Mouse (Mus musculus) hindlimb bud, embryonic 11.5 days (tissue): ENCODE data around the gene Eef1akmt3.

Experiments used
- DNase-seq: peaks from one replicate; pipeline ENCODE4 v3.0.0-alpha.2; 2012; ENCODE audit warnings: low read depth, low spot score; ENCODE audit errors: extremely low spot score

Gene Eef1akmt3

DNA sequence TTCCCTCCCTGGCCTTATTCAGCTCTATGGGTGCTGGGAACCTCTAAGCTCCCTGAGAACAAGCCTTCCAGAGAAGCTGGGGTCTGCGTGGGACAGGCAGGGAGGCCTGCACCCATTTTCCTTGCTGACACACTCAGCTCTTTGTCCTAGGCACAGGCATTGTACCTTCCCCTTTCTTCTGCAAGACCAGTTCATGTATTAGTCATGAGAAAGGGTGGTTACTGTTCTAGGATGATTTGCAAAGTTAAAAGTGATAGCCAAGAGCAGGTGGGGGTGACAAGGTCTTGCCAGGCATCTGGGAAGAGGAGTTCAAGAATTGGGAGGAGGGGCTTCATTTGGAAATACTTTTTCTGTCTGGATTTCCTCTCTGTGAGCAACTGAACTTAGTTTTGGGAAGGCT is 39.3 kb downstream of the Eef1akmt3 start:
- no peak for DNase-seq

GRCm38 (mm10) chr10:127001297-127001696 is 40.0 kb downstream of the Eef1akmt3 start:
- DNase-seq, result no peak

- DNase-seq, result no peak
Observed at GRCm38 (mm10) chr10:127000529-127000928, 40.8 kb downstream of the Eef1akmt3 start, which contains the start of gene Avil. Avil (plus strand) TSS chr10:127000709.

GRCm38 (mm10) chr10:126997340-126998113 is 43.8 kb downstream of the Eef1akmt3 start:
- no peak for DNase-seq

DNA sequence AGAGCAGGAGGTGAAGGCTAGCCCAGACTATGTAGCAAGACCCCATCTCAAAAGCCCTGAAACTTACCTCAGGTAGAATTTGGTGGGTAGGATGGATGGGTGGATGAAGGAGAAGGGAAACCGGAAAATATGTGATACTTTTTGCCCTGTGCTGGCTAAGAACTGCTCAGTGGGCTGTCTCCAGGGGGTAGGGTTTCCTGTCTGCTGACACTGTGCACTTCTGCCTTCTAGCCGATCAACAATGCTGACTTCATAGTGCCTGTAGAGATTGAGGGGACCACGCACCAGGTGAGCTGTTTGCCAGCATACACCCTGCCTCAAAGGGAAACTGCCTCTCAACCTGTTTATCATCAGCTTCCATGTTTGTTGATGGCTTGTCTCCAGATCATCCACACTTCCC is 47.7 kb downstream of the Eef1akmt3 start:
- DNase-seq, result no peak

GRCm38 (mm10) chr10:126991676-126992075 is 49.6 kb downstream of the Eef1akmt3 start:
- no peak for DNase-seq

DNA sequence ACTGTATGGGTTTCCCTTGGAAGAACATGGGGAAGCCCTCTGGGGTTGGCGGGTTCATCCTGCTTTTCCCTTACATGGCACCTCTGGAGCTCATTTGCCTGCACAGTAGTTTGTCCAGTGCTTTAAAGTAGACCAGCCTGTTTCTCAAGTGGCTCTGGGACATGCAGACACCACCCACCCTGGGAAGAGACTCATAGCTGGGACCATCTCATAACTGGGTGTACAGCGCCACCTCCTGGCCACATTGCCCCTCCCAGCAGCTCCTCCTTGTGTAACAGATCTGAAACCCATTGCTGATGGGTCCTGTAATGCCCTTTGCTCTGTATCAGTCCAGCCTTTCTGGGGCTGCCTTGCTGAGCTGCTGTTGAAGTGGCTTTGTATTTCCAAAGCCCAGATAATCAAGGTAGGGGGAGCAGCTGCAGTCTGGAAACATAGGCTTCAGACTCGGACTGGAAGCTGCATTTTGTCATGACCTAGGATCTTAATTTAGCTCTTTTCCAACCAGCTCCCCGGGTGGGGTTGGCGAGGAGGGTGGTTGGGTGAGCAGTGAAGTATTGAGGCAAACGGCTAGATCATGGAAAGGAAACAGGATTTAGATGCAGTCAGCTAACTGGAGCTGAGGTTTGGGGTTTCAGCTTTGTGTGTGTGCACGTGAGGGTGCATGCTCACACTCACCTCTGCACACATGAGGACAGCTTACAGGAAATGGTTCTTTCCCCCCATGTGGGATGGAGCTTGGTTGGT is 50.8 kb downstream of the Eef1akmt3 start:
- DNase-seq, result peak; percentile 76

GRCm38 (mm10) chr10:126988513-126989165 is 52.7 kb downstream of the Eef1akmt3 start:
- no peak for DNase-seq

DNA sequence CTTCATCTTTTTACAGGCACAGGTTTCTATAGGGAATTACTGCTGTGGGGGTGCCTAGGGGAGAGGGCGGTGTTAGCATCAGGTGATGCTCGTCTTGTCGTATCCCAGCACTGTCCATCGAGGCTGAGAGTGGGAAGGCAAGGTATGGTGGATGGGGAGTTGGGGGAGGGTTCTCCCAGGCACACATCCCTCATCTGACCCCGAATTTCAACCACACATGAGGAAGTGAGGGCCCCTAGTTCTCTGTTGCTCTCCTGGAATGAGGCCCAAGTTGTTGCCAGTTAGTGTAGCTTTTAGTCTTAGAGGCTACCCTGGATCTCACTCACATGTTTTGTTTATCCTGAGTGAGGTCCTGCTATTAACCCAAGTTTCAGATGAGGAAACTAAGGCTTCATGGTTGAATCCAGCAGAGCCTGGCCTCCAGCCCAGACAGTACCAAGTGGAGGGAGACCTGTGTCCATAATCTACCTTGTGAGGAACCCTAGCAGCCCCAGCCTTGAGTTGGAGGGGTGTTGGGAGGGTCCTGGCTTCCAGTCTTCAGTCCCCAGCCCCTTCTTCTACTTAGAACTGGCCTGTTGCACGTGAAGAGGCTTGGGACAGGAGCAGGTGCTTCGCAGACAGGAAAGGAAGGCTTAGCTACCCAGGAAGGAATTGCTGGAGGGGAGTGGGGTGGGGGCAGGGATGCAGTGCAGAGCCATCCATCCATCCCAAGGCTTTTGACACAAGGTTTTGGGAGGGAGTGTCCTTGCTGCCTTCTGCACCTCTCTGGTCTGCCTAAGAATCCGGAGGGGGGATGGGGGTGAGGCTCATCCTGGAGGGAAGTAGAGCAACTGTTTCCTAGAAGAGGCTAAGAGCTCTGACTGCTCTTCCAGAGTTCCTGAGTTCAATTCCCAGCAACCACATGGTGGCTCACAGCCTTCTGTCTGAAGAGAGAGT is 53.9 kb downstream of the Eef1akmt3 start:
- DNase-seq, result no peak

DNA sequence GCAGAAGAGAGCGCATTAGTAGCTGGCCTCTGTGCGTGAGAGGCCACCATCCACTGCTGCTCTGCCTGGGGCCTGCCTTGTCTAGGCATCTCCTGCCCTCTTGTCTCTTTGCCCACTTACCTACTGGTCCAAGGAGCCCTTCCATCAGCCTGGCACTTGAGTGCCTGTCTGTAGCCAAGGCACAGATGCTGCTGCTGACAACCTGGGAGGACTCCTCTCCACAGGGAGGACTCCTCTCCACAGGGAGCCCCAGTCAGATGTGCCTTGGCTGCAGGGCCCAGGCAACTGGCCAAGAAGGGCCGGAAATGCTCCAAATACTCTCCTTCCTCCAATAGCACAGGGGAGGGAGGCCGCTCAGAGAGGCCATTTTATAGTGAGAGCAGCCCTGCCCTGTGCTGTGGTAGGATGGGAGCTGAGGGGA is 54.8 kb downstream of the Eef1akmt3 start:
- DNase-seq, result no peak

DNA sequence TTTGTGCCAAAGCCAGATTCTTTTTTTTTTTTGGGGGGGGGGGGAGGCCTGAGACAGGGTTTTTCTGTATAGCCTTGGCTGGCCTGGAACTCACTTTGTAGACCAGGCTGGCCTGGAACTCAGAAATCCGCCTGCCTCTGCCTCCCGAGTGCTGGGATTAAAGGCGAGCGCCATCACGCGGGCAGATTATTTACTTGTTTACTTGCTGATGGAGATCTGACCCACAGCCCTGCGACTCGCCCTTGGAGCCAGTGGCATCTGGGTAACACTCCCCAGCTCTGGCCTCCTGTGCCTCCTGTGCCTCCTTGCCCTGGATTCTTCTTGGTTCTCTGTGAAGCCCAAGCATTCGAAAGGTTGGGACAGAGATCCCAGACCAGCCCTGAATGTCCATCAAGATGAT is 55.7 kb downstream of the Eef1akmt3 start:
- DNase-seq, result no peak

DNA sequence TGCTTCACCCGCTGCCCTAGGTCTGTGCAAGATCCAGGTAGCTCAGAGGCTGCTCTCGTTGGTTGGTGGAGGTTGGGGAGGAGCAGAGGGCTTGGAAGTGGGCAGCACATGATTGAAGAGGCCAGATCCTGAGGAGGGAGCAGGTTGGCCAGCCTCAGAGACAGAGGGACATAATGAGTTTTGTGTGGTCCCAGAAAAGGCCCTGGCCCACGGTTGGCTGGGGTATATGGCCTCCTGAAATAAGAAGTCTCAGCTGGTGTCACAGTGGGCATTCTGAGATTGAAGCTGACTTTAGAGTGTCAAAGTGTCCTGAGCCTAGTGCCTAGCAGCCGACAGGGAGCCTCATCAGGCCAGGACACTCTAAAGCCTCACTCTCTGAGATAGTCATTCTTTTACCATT is 56.2 kb downstream of the Eef1akmt3 start:
- no peak for DNase-seq

DNA sequence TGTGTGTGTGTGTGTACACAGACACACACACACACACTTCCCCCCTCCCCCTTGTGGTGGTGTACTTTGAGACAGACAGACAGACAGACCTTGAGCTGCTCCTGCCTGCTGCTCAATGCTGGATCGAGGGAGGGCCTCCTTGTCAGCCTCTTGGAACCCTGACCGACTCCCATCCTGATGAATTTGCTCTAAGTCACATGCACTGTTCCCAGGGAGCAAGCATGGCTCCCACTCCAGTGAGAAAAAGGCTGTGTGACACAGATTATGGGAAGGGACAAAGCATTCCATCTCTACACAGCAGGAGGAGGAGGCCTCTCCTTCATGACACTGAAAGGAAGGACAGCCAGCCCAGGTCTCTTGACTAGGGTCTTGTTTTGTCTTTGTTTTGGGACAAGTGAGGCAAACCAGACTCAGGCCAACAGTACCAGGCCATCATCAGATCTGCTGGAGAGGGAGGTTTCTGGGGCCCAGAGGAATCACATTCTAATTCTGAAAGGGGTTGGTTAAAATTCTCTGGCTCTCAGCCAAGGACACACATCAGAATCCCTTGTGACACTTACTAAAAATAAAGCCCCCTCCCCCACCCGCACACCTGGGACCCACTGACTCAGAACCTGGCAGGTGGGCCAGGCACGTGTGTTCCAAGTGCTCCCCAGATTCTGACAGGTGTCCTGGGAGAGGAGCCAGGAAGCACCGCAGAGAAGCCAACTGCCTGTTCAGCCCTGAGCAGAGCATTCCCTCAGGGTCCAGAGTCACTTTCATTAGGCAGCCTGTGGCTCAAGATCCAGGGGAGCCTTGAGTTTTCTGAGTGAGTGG is 56.9 kb downstream of the Eef1akmt3 start:
- DNase-seq, result no peak

DNA sequence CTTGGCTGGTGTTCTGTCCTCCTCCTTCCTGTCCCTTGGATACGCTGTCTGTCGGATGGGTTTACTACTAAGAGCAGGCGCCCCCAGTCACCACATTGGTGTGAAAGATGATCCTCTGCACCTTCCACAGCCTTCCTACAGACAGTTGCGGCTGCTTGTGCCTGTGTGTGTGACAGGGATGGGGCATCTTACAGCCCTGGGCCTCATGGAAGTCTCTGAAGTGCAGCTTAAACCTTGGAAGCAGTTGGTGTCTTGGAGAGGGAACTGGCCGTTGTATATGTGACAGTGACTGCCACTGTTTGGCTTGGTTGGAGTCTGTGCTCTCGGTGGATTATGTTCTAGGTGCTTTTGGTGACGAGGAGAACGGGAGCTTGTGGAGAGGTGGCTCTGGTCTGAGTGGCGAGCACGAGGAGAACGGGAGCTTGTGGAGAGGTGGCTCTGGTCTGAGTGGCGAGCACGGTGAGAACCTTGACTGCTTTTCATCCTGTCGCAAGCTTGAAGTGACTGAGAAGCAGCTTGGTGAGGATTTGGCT is 58.1 kb downstream of the Eef1akmt3 start:
- no peak for DNase-seq

DNA sequence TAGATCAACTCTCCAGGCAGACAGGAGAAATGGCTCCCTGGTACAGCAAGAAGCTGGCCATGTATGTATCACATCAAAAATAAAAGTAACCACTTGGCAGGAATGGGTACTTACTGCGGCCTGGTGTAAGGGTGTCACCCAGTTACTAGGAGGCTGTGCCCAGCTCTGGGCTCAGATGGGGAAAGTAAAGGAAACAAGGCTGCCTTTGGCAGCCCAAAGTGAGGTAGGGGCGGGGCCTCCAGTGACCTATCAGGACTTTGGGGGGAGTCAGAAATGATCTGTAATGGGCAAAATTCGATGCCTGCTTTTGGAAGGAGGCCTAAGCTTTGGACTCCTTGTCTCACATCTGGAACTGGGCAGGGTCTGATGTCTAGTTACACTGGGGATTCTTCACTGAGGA is 59.6 kb downstream of the Eef1akmt3 start:
- DNase-seq, result no peak
